Mouse (Mus musculus) CD4-positive naive resting alpha-beta T cell, adult 57 days (primary cell): ENCODE data around the gene Kif2c. TPM values are rescaled to one million over a fixed set of nuclear protein-coding genes. Genes with fewer than 3 reads are reported as not detected.

Source experiments
- total RNA-seq: library from RNA; stranded (reverse); gene quantifications from one replicate; pipeline ENCODE4 v1.2.4, GENCODE M21; 2023

Gene Kif2c
- not detected for total RNA-seq

GRCm38 (mm10) chr4:117181863-117182758, at the start of gene Kif2c:
Gene Kif2c (minus strand): TSS chr4:117182639.

GRCm38 (mm10) chr4:117155792-117156355, 26.6 kb downstream of the Kif2c start, which contains the start of gene Rps8:
Gene Rps8 (minus strand): TSS chr4:117156243.

GRCm38 (mm10) chr4:117133817-117134600, 48.4 kb downstream of the Kif2c start, which contains the start of gene Plk3:
Gene Plk3 (minus strand): TSS chr4:117133963.

GRCm38 (mm10) chr4:117126675-117127290, 55.7 kb downstream of the Kif2c start, which contains the start of gene Tctex1d4:
Gene Tctex1d4 (plus strand): TSS chr4:117126794.

GRCm38 (mm10) chr4:117125348-117125909, 57.0 kb downstream of the Kif2c start, which contains the start of gene Btbd19:
Gene Btbd19 (minus strand): TSS chr4:117125725.

Other genes with a start within 250 kb of the Kif2c start
- 43.5 TPM for gene Urod, start 188.2 kb downstream of the Kif2c start, total RNA-seq
- gene Hectd3, start 187.3 kb downstream of the Kif2c start, total RNA-seq: 39.6 TPM
- 27.5 TPM for gene Eif2b3, start 163.2 kb downstream of the Kif2c start, total RNA-seq
- gene Ptch2, start 86.6 kb downstream of the Kif2c start, total RNA-seq: 0.21 TPM
- 22.4 TPM for gene Btbd19, start 56.9 kb downstream of the Kif2c start, total RNA-seq
- not detected for gene Tctex1d4, start 55.8 kb downstream of the Kif2c start, total RNA-seq
- 57.1 TPM for gene Plk3, start 48.7 kb downstream of the Kif2c start, total RNA-seq
- 2,782 TPM for gene Rps8, start 26.4 kb downstream of the Kif2c start, total RNA-seq
- gene Tmem53, start 69.3 kb upstream of the Kif2c start, total RNA-seq: not detected
- gene Armh1, start 69.5 kb upstream of the Kif2c start, total RNA-seq: not detected